Mouse (Mus musculus): Measurements from ENCODE around the gene Olfr67.
"Not testable (repeated sequence)": the region's sequence is repeated elsewhere in the genome, so short reads cannot be mapped to it uniquely, and the experiment has no call there.

Gene Olfr67

DNA sequence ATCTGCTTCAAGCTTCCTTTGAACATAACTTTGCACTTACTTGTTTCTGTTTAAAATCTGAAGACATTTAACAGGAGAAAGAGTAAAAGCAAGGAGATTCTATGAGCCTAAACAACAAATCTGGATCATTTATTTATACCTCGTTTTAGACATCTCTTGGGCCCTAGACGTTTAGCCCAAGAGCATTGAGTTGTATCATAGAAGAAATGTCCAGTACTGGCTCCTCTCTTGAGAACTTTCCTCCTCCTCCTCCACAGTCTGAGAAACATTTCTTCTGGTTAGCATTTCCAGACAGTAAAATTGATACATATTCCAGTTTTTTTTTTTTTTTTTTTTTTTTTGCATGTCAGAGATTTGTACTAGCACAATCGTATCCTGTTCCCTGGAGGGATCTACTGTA is at the start of gene Olfr67:
TSS of gene Olfr67 (minus strand) at position 101 of the 400 bp plus-strand sequence.
- no peak for DNase-seq (ENCODE audit: extremely low spot score)

DNA sequence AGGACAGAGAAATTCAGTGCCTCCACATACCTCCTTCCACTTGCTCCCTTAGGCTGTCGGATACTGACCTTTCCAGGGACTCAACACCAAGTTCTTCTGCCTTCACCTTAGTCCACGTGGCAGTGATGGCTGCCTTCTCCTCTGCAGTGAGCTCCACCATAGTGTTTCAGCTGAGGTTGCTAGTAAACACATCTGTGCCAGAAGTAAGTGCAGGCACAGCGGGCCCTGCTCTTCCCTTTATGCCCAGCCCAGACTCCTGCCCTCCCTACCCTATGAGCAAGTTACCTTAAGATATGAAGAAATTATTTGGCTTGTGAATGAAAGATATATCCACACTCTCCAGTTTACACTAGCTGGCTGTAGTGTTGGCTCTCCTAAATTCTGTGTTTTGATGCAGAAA is 48.6 kb upstream of the Olfr67 start, which contains the start of gene Hbb-bh2:
TSS of gene Hbb-bh2 (minus strand) at position 253 of the 400 bp plus-strand sequence.
- DNase-seq (ENCODE audit: extremely low spot score), result no peak

DNA sequence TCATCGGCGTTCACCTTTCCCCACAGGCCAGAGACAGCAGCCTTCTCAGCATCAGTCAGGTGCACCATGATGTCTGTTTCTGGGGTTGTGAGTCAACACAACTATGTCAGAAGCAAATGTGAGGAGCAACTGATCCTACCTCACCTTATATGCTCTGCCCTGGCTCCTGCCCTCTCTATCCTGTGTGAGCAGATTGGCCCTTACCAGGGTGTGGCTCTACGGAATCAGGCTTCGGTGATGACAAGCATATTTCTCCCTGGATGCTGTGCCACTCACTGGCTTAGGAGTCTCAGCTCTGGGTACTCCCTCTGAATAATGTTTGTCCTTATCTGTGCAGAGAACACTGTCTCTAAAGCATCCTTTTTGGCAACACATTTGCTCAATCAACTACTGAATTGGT is 36.2 kb upstream of the Olfr67 start, which contains the start of gene Hbb-bs:
TSS of gene Hbb-bs (minus strand) at position 289 of the 400 bp plus-strand sequence.
- DNase-seq (ENCODE audit: extremely low spot score), result no peak

DNA sequence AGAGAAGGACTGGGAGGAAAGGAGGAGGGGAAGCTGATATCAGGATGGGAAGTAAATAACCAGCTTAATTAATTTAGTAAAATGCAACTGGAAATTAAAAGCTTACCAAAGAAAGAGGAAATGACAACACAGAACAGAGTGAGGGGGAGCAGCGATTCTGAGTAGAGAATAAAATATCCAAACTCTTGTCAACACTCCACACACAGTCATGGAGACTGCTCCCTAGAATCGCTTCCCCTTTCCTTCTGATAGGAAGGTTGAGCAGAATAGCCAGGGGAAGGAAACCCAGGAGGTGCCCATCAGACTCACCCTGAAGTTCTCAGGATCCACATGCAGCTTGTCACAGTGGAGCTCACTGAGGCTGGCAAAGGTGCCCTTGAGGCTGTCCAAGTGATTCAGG is 35.5 kb upstream of the Olfr67 start:
- not testable (repeated sequence) for DNase-seq (ENCODE audit: extremely low spot score)

DNA sequence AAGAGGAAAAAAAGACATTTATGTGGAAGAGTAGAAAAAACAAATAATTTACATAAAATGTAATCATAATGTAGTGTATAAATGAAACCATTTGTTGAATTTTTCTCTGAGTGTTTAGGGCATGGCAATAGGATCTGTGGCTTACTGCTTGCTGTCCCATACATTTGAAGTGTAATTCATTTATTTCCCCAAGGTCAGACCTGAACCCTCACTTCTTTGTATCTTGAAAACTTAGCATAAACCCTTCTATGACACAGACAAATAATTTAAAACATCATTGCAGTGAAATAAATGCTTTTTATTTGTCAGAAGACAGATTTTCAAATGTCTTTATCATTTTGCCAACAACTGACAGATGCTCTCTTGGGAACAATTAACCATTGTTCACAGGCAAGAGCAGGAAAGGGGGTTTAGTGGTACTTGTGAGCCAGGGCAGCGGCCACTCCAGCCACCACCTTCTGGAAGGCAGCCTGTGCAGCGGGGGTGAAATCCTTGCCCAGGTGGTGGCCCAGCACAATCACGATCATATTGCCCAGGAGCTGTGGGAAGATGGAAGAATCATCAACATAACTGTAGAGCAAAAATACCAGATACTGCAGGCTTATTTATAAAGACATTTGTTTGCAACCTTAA is 34.8 kb upstream of the Olfr67 start:
- no peak for DNase-seq (ENCODE audit: extremely low spot score)

DNA sequence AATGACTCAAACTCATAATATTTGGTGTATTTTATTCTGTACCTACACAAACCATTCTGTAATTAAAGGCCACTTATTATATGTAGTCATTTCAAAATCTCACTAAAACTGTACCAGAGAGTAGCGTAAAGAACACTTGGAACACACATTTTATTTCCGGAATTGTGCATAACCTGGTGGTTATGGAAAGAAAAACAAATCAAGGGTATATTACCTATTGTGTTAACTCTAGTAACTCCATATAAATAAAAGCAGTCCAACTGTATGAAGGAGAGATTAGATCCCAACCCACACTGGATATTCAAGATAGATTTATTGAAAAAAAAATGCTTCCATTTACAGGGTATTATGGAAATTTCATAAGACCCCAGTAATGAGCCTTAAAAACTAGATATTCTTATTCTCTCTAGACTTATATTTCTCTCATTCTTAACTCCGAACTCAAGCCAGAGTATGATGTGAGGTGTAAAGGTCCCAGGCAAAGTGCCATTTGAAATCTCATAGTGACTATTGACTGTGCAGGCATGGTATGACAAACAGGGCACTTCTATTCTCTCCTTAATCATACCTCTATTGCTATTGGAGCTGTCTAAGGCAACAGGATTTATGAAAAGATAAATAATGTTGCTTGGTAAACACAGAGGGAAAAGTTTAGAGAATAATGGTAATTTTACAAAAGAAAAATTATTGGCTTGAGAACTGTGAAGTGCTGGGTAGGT is 34.1 kb upstream of the Olfr67 start:
- no peak for DNase-seq (ENCODE audit: extremely low spot score)

DNA sequence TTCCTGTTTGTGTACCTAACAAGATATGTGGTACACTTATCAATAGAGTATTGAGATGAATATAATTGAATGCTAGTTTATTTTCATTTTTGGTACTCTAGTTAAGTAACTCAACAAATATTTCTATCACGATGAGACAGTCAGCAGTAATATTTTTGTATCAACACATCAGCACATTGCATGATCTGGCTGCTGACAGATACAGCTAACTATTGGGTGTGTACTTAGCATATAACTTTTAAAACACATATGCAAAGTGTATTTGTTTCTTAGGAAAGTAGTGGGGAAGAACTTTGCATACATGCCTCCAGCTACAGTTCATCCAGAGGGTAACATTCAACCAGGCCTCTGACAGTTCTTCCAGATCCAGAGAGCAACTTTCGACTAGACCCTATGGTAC is 33.0 kb upstream of the Olfr67 start:
- no peak for DNase-seq (ENCODE audit: extremely low spot score)

DNA sequence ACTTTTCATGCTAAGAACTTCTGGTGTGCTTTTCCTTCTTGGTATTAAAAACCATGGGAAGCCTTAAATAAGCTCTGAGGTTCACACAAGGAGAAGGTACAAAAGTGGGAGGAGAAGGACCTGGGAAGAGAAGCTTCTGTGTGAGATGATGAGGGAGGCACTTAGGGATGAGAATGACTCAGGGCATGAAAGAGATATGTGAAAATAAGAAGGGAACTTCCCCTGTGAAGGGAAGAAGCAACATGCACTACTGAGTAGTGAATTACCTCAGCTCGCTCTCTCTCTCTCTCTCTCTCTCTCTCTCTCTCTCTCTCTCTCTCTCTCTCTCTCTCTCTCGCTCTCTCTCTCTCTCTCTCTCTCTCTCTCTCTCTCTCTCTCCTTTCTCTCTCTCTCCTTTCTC is 23.5 kb upstream of the Olfr67 start:
- not testable (repeated sequence) for DNase-seq (ENCODE audit: extremely low spot score)

DNA sequence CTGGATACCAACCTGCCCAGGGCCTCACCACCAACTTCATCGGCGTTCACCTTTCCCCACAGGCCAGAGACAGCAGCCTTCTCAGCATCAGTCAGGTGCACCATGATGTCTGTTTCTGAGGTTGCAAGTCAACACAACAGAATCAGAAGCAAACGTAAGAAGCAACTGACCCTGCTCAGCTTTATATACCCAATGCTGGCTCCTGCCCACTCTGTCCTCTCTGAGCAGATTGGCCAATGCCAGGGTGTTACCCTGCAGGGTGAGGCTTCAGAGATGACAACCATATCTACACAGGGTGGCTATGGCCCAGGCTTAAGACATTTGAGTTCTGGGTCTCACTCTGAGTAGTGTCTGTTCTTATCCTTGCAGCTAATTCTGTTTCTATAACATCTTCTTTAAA is 22.1 kb upstream of the Olfr67 start, which contains the start of gene Hbb-bt:
TSS of gene Hbb-bt (minus strand) at position 231 of the 400 bp plus-strand sequence.
- DNase-seq (ENCODE audit: extremely low spot score), result no peak

DNA sequence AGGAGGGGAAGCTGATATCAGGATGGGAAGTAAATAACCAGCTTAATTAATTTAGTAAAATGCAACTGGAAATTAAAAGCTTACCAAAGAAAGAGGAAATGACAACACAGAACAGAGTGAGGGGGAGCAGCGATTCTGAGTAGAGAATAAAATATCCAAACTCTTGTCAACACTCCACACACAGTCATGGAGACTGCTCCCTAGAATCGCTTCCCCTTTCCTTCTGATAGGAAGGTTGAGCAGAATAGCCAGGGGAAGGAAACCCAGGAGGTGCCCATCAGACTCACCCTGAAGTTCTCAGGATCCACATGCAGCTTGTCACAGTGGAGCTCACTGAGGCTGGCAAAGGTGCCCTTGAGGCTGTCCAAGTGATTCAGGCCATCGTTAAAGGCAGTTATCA is 21.5 kb upstream of the Olfr67 start:
- DNase-seq (ENCODE audit: extremely low spot score), result not testable (repeated sequence)

DNA sequence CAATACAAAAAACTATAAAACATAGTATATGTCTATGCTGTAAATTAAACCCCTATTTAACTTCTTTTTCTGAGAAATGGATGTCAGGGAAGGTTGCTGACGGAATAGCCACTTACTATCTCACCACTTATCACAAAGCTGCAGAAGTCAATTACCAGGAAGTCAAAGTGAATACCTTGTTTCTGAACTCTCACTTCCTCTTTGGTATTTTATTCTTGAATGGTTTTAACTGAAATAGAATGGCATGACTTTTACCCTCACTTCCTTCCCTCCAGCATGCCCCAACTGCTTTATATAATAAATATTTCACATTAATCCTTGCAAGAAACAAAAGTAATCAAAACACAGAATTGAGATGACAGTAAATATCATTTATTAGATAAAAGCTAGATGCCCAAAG is 20.6 kb upstream of the Olfr67 start:
- DNase-seq (ENCODE audit: extremely low spot score), result no peak

DNA sequence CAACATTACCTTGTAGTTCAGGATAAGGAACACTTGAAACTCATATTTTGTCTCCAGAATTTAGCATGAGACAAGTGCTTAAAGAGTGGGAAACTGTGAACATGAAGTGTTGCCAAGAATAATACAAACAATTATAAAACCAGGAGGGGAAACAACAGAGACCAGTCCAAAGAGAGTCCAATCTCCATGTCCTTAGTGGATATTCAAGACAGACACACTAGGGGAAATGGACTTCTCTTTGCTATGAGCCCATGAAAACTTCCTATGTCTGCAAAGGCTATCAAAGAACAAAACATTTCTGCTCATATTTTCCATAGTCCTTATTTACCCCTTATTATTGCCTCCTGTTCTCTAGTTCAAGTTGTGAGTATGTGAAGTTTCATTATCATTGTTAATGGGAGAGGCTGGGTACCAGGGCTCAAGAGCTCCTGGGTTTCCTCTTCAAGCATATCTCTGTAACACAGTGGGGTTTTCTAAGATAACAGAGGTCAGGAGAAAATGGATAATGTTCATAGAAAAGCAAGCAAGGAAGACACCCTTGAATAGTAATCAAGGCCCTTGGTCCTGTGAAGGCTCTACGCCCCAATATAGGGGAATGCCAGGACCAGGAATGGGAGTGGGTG is 19.7 kb upstream of the Olfr67 start:
- DNase-seq (ENCODE audit: extremely low spot score), result no peak

DNA sequence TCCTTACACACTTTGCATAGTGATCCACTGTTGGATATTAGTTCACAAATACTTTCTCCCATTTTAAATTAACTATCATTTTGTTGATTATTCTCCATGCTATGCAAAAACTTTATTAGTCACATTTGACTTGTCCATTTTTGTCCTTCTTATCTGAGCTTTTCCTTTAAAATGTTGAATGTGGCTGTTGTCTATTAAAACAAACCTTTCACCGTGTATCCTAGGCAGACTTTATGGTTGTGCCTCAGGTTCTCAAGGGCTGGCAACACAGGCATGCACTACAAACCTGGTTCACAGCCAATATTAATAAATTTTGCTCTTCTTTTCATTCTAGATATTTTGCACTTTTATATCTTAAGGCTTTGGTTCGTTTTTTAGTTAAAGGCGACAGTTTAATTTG is 19.1 kb upstream of the Olfr67 start:
- no peak for DNase-seq (ENCODE audit: extremely low spot score)

DNA sequence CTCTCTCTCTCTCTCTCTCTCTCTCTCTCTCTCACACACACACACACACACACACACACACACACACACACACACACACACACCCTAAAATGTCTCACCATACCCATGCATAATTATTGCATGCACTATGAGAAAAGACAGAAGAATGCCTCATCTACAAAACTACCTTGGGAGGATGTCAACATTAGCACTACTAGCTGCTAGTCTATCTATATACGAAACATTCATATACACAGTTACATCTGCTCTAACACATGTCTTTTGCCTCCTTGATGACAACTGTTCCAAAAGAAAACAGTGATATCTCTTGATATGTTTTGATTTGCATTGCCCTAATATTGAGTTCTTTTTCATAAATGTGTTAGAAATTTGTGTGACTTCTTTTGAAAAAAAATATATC is 18.7 kb upstream of the Olfr67 start:
- no peak for DNase-seq (ENCODE audit: extremely low spot score)

DNA sequence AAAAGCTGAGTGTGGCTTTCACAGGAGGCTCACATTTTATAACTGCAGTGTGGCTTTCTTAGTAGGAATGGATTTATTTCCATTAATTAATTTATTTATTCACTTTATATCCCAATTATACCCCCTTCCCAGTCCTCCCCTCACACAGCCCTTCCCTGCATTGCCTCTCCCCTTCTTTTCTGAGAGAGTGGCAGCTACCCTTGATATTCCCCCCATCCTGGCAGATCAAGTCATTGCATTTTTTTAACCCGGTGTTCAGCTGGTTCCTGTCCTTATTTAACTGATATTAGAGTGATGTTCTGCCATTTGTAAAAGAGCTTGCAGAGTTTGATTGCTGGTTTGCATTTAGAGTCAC is 18.2 kb upstream of the Olfr67 start:
- DNase-seq (ENCODE audit: extremely low spot score), result no peak

DNA sequence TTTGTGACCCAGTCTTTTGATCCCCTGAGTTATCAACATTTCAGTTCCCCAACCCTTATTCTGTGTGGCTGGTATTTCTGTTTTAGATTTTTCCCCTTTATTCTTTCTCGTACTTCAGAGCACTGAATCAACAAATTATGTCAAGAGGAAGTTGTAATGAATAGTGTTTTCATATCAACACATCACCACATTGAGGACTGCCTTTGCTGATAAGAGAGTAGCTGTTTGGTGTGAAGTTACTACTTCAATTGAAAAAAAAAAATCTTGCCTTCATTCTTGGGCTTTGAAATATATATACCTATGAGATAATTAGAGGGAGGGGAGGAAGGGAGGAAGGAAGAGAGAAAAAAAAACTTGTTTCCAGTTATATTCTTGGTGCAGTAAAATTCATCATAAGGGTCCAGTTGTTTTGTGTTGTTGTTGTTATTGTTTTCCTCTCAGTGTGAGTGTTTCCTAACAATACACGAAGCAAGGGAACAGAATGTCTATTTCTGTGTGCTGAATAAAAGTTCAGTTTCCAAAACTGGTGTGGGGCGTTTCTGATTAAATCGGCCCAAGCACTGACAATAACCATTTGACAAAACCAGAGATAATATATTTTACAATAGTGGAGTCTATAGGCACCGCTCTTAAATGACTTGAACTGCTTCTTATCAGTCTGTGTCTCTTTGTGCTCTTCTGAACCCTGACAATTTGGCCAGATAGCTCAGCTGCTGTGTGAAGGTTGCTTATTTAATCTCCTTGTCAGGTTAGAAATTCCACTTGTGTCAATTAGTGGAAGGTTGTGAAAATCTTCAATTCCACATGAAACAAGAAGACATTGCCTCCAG is 17.6 kb upstream of the Olfr67 start:
- no peak for DNase-seq (ENCODE audit: extremely low spot score)

DNA sequence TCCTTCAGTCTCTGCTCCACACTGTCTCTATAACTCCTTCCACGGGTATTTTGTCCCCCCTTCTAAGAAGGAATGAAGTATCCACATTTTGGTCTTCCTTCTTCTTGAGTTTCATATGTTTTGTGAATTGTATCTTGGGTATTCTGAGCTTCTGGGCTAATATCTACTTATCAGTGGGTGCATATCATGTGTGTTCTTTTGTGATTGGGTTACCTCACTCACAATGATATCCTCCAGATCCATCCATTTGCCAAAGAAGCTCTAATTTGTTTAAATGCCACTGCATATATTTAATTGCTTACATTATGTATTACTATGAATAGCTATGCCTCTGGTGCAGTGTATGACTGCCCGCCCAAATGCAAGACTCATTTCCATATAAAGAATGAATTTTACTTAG is 16.5 kb upstream of the Olfr67 start:
- DNase-seq (ENCODE audit: extremely low spot score), result not testable (repeated sequence)

DNA sequence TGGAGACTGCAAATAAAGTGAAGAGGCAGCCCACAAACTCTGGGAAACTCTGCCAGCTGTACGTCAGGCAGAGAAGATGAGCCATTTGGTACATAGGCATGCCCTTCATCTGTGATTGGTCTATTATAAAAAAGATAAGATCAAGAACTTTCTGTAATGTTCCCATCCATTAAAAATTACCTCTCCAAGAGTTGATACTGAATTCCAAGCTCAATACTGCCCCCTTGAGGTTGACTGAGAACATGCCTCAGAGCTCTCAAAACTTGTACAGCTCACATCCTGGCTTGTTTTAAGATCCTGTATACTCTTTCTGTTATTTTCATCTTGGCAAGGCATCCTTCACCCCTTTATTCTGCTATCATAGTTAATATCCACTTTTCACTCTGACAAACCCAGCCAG is 15.2 kb upstream of the Olfr67 start:
- DNase-seq (ENCODE audit: extremely low spot score), result peak; percentile 26

DNA sequence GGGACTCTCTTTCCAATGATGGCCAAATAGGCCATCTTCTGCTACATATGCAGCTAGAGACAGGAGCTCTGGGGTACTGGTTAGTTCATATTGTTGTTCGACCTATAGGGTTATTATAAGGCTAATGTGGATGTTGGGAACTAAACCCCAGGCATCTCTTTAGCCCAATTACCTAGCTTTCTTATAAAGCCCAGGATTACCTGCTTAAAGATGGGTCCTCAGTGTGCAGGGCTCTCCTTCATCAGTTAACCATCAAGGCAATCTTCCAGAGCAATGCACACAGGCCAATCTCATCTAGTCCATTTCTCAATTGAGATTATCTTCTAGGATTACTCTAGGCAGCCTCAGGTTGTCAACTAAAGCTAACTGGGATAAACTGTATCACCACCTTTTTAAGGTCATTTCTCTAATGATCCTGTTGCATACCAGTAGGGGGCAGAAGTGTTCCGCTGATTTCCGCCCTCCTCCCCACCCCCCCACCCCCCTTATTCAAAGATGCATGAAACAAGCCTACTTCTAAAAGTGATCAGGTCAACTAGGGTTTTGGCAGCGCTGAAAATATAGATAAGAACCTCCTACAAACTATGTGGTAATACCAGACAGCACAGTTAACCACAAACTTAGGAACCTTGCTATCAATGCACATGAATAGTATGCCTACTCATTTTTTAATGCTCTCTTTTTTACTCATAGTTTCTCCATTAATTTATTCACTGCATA is 1.2 kb upstream of the Olfr67 start:
- peak; percentile 9 for DNase-seq (ENCODE audit: extremely low spot score)

DNA sequence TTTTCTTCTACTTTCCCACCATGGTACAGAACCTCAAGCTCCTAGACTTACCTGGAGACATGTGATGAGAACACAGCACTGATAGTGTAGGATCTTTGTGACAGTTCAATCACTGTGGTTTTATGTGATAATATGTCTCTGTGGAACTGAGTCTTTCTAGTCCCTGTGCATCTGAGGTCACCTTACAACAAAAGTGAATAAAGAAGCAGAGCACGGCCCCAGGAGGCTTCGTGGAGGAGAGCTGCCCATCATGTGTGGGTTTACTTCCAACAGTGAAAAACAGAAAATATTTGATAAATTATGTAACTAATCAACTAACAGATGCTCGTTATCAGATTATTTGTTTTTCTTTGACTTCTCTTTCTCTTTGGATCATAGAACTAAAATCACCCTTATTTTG is 12.0 kb downstream of the Olfr67 start, which contains the start of gene Olfr68:
TSS of gene Olfr68 (minus strand) at position 101 of the 400 bp plus-strand sequence.
- no peak for DNase-seq (ENCODE audit: extremely low spot score)

DNA sequence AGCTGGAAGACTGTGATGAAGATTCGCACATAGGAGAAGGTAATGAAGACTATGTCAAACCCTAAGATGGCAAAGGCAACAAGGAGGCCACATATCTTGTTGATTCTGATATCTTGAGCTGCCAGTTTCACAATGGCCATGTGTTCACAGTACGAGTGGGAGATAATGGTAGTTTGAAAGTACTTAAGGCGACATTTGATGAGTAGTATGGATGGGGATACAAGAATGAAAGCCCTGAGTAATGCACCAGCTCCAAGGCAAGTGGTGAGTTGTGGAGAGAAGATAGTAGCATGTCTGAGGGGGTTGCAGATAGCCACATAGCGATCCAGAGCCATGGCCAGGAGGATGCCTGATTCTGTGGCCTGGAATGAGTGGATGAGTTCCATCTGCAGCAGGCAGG is 14.0 kb downstream of the Olfr67 start:
- DNase-seq (ENCODE audit: extremely low spot score), result not testable (repeated sequence)
